Mouse (Mus musculus): Measurements from ENCODE around the gene Arid1b.

- TF ChIP-seq CTCF (IDR thresholded peaks at IDR 0.05; ENCODE audit: control insufficient read depth, insufficient read depth, insufficient read length) (no peak), CEBPB (IDR thresholded peaks at IDR 0.05; ENCODE audit: low read depth) (no peak)
Measured at GRCm38 (mm10) chr17:5078576-5078975, 84.4 kb downstream of the Arid1b start.
